8 mouse cellular contexts compared by ENCODE assay signal in genomic region chr2:118547541-118548016, GRCm38 (mm10). TPM values are rescaled to one million over a fixed set of nuclear protein-coding genes. Genes with fewer than 3 reads are reported as not detected.
DNase-seq lines count a peak whose midpoint lies in the region; ATAC-seq lines count a peak whose summit lies in the region.

No protein-coding gene starts in this region.

- no peaks in the 10 kb centered on the region for H3K9me3 ChIP-seq in forebrain, embryonic 12.5 days
- H3K9me3 ChIP-seq in hindbrain, embryonic 16.5 days (ENCODE audit: control insufficient read depth, low read length), result no peaks in the 10 kb centered on the region
- H3K9me3 ChIP-seq in liver, embryonic 13.5 days (replicated peaks), result no peaks in the 10 kb centered on the region
- no peaks in the 10 kb centered on the region for H3K9me3 ChIP-seq in neural tube, embryonic 14.5 days (ENCODE audit: control insufficient read depth, low read length)

- H3K27ac ChIP-seq in forebrain, embryonic 12.5 days, result no peak overlapping the region
- no peak overlapping the region for H3K27ac ChIP-seq in hindbrain, embryonic 16.5 days (ENCODE audit: low read depth, low read length)
- H3K27ac ChIP-seq in liver, embryonic 13.5 days, result peak overlapping the region; percentile 16; the same call in 1 of the 2 replicates
- no peak overlapping the region for H3K27ac ChIP-seq in neural tube, embryonic 14.5 days (ENCODE audit: low read depth, low read length)

- 10% methylated on average over 9 of the region's 9 CpGs for WGBS in forebrain, embryonic 12.5 days
- WGBS in hindbrain, embryonic 16.5 days, result 13% methylated on average over 9 of the region's 9 CpGs
- 8% methylated on average over 9 of the region's 9 CpGs for WGBS in liver, embryonic 13.5 days (ENCODE audit: insufficient replicate concordance)
- WGBS in neural tube, embryonic 14.5 days, result 14% methylated on average over 9 of the region's 9 CpGs

- H3K36me3 ChIP-seq in forebrain, embryonic 12.5 days (replicated peaks), result no peaks in the 10 kb centered on the region
- H3K36me3 ChIP-seq in hindbrain, embryonic 16.5 days (ENCODE audit: control insufficient read depth, insufficient read depth, low read length), result no peaks in the 10 kb centered on the region
- no peaks in the 10 kb centered on the region for H3K36me3 ChIP-seq in liver, embryonic 13.5 days
- no peaks in the 10 kb centered on the region for H3K36me3 ChIP-seq in neural tube, embryonic 14.5 days (ENCODE audit: control insufficient read depth, insufficient read depth, low read length)

- H3K4me3 ChIP-seq in forebrain, embryonic 12.5 days (replicated peaks), result peak overlapping the region; percentile 76; the same call in 1 of the 2 replicates
- no peak overlapping the region for H3K4me3 ChIP-seq in hindbrain, embryonic 16.5 days (ENCODE audit: low read length)
- H3K4me3 ChIP-seq in liver, embryonic 13.5 days (replicated peaks), result no peak overlapping the region; the same call in 1 of the 2 replicates
- no peak overlapping the region for H3K4me3 ChIP-seq in neural tube, embryonic 14.5 days (ENCODE audit: low read depth, low read length)

- peak overlapping the region; percentile 89 for H3K4me2 ChIP-seq in forebrain, embryonic 12.5 days
- H3K4me2 ChIP-seq in hindbrain, embryonic 16.5 days (ENCODE audit: low read length), result peak overlapping the region; percentile 4
- peak overlapping the region; percentile 77 for H3K4me2 ChIP-seq in liver, embryonic 13.5 days
- peak overlapping the region; percentile 95; the same call in 1 of the 2 replicates for H3K4me2 ChIP-seq in neural tube, embryonic 14.5 days (ENCODE audit: low read depth, low read length)

- no peak overlapping the region for H3K9ac ChIP-seq in forebrain, embryonic 12.5 days
- no peak overlapping the region for H3K9ac ChIP-seq in hindbrain, embryonic 16.5 days (ENCODE audit: low read depth, low read length)
- 0 out of 2 replicates have a peak overlapping the region, but pooled peaks have one; percentile 9 for H3K9ac ChIP-seq in liver, embryonic 13.5 days
- no peak overlapping the region for H3K9ac ChIP-seq in neural tube, embryonic 14.5 days (replicated peaks; ENCODE audit: low read depth, low read length)

- ATAC-seq in forebrain, embryonic 12.5 days (ENCODE audit: low FRiP score), result no peak
- no peak for ATAC-seq in hindbrain, embryonic 16.5 days
- ATAC-seq in liver, embryonic 13.5 days (ENCODE audit: low read depth), result peak; percentile 24; the same call in 1 of the 2 replicates
- no peak for ATAC-seq in neural tube, embryonic 14.5 days (ENCODE audit: low read depth)

- peaks cover 36% of the 10 kb centered on the region for H3K27me3 ChIP-seq in forebrain, embryonic 12.5 days
- H3K27me3 ChIP-seq in hindbrain, embryonic 16.5 days (replicated peaks; ENCODE audit: control insufficient read depth, insufficient read depth, low read length), result no peaks in the 10 kb centered on the region
- peaks cover 55% of the 10 kb centered on the region for H3K27me3 ChIP-seq in liver, embryonic 13.5 days
- H3K27me3 ChIP-seq in neural tube, embryonic 14.5 days (ENCODE audit: control insufficient read depth, insufficient read depth, low read length), result no peaks in the 10 kb centered on the region

- H3K4me1 ChIP-seq in forebrain, embryonic 12.5 days, result peaks cover 65% of the 10 kb centered on the region
- peaks cover 52% of the 10 kb centered on the region for H3K4me1 ChIP-seq in hindbrain, embryonic 16.5 days (ENCODE audit: control insufficient read depth, insufficient read depth, low read depth, low read length)
- H3K4me1 ChIP-seq in liver, embryonic 13.5 days (replicated peaks), result peaks cover 73% of the 10 kb centered on the region
- peaks cover 34% of the 10 kb centered on the region for H3K4me1 ChIP-seq in neural tube, embryonic 14.5 days (ENCODE audit: control insufficient read depth, insufficient read depth, low read length)

- DNase-seq in thymus, postnatal 0 days (ENCODE audit: low spot score), result peak; percentile 30
- no peak for DNase-seq in thymus, adult 18-20 months
- DNase-seq in liver, embryonic 13.5 days, result no peak
- DNase-seq in left cerebral cortex, adult 11 months (ENCODE audit: low spot score), result no peak
- DNase-seq in left cerebral cortex, adult 8-10 months (ENCODE audit: low spot score in 2 of 2), result no peak

RNA-seq across cellular contexts. Expression of gene Bmf, which starts 1.9 kb away (rescaled TPM):
- polyA plus RNA-seq in thymus, postnatal 0 days (2015; fragmentation: Nextera tagmentation; extraction: Ambion mirVana), result 10.0 and 10.6 TPM in 2 replicates
- 2.2 and 3.0 TPM in 2 replicates for polyA plus RNA-seq in forebrain, embryonic 12.5 days (2016; fragmentation: Nextera tagmentation; extraction: Ambion mirVana)
- polyA plus RNA-seq in hindbrain, embryonic 16.5 days (2015; fragmentation: Nextera tagmentation; extraction: Ambion mirVana), result 1.6 and 1.9 TPM in 2 replicates
- polyA plus RNA-seq in liver, embryonic 13.5 days (2015; fragmentation: Nextera tagmentation; extraction: Ambion mirVana), result 0.27 and 0.75 TPM in 2 replicates
- polyA plus RNA-seq in neural tube, embryonic 14.5 days (2014; fragmentation: Nextera tagmentation; extraction: Ambion mirVana), result 0.99 and 2.2 TPM in 2 replicates
- total RNA-seq in left cerebral cortex, adult 8-10 months (2022), result 1 to 10 TPM; 3.4 to 5.2 (median 4.7) TPM

RNA-seq across cellular contexts. Expression of gene Bub1b, which starts 50.4 kb away (rescaled TPM):
- polyA plus RNA-seq in thymus, postnatal 0 days (2015; fragmentation: Nextera tagmentation; extraction: Ambion mirVana), result 85.5 and 87.8 TPM in 2 replicates
- polyA plus RNA-seq in forebrain, embryonic 12.5 days (2016; fragmentation: Nextera tagmentation; extraction: Ambion mirVana), result 112 and 126 TPM in 2 replicates
- 13.8 and 16.9 TPM in 2 replicates for polyA plus RNA-seq in hindbrain, embryonic 16.5 days (2015; fragmentation: Nextera tagmentation; extraction: Ambion mirVana)
- 47.8 and 58.8 TPM in 2 replicates for polyA plus RNA-seq in liver, embryonic 13.5 days (2015; fragmentation: Nextera tagmentation; extraction: Ambion mirVana)
- polyA plus RNA-seq in neural tube, embryonic 14.5 days (2014; fragmentation: Nextera tagmentation; extraction: Ambion mirVana), result 4.3 and 8.8 TPM in 2 replicates
- 1 to 10 TPM in 3 of 4 experiments, under 1 TPM in 1; 0.98 to 2.6 (median 1.8) TPM for total RNA-seq in left cerebral cortex, adult 8-10 months (2022)

Comparison
In these comparisons a context has a peak if more than half of its experiments do, and no peak if none do; other contexts are left out.
1. H3K4me2 ChIP-seq: peak in every context shown above with its lines; median percentile 95 in neural tube, embryonic 14.5 days; 89 in forebrain, embryonic 12.5 days; 77 in liver, embryonic 13.5 days; 4 in hindbrain, embryonic 16.5 days.